Mouse (Mus musculus): ENCODE measurements at regions not wholly inside any gene's neighbourhood (a gene's known extent, or its start where the extent isn't known, plus 50 kb on each side); places are given as distances from the start of the nearest gene placed in this dataset.
A peak's percentile ranks its signal among the peaks of the same experiment; 100 is the strongest.
"Not testable (repeated sequence)": the region's sequence is repeated elsewhere in the genome, so short reads cannot be mapped to it uniquely, and the experiment has no call there.

- DNase-seq (ENCODE audit: low spot score in 2 of 2) = no peak
These were observed 828.6 kb upstream of the Sox9 start for GRCm38 (mm10) chr11:111953421-111953820.

DNA sequence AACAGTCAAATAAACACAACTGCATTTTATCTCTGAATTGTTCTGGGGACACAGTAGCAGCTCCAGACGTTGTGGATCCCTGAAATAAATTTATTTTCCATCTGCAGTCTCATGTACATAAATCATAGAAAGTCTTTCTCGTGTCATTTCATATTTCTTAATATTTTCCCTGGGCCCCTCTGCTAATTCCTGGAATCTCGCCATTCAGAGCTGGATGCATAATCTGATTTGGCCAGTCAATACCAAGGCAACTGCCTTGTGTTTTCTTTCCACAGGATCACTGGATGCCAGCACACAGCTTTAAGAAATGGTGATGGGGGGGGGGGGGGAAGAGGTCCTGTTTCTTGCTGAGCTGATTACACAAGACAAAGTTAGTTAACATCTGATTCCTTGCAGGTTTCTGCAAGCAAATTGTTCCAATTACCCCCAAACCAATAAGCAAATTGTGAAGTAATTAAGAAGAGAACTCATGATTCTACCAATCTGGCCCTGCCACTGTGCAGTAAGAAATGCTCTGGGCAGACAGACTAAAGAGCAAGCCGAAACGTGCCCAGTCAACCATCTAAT is 824.2 kb upstream of the Sox9 start:
- no peak for DNase-seq (ENCODE audit: low spot score in 2 of 2)

DNA sequence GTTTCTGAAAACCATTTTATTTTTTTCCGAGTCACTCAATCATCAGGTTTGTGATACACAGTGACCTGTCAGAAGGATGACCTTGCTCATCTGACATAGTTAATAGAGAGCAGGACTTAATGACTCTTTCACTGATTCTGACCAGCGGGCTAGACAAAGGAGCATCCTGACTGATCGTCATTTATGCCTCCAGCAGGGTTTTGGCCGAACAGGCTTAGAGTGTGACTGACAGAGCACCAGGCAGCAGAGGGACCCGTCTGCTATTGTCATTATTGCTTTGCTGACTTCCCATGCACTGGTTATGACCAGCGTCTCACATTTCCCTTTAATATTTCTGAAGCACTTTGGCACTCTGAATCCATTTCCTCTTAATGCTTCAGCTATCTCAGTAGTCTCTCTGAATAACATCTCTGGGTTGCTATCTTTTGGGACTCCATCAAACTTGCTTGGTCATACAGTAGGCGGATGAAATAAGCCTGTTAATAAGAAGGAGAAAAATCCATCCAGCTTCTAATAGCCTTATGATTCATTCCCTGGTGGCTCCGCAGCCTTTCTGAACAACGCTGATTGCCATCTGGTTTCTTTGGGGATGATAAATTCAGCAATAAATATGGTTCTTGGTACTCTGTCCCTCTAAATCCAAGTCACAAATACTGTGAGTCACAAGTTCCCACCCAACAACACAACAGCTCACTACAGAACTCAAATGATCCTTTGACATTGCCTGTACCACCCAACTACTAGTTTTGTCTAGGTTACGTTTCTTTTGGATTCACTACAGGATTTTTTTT is 820.8 kb upstream of the Sox9 start:
- DNase-seq (ENCODE audit: low spot score in 2 of 2) = no peak

DNA sequence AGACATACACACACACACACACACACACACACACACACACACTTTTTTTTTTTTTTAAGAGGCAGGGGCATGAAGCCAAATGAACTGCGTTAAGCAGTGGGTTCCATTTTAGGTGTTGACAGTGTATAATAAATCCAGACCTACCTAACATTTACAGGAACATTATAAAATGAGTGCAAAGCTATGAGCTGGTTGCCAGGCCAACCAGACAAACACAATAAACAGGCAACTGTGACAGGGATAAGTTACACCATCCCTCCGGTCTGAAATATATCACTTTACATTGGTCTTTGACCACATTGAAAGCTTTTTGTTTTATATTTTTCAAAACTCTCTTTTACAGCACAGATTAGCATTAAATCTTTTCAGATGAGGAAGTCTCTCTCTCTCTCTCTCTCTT is 820.2 kb upstream of the Sox9 start:
- DNase-seq (ENCODE audit: low spot score in 2 of 2) = no peak

DNA sequence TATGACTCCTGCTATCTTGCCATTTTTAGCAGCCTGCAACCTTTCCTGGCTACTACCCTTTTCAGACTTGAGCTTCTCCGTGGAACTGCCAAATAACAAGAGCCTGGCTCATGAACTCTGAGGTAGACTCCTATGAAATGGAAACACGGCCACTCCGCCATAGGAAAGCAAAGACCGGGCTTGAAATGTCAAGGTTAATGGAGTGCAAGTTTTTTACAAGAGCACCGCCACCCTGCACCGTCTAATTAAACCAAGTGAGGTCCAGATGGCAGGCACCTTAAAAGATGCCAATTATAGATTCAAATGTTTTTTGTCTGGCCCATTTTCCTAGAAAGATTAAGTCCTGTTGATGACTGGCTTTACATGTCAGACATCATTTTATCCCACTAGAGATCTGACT is 818.0 kb upstream of the Sox9 start:
- no peak for DNase-seq (ENCODE audit: low spot score in 2 of 2)

GRCm38 (mm10) chr11:111966401-111966800 is 815.6 kb upstream of the Sox9 start:
- DNase-seq (ENCODE audit: low spot score in 2 of 2) = no peak

GRCm38 (mm10) chr11:111971001-111971400 is 811.0 kb upstream of the Sox9 start:
- DNase-seq (ENCODE audit: low spot score in 2 of 2) = no peak

GRCm38 (mm10) chr11:111978667-111979066 is 803.4 kb upstream of the Sox9 start:
- DNase-seq (ENCODE audit: low spot score in 2 of 2) = no peak

- no peak for DNase-seq (ENCODE audit: low spot score in 2 of 2)
These were observed 785.6 kb upstream of the Sox9 start for GRCm38 (mm10) chr11:111996395-111996794.

DNA sequence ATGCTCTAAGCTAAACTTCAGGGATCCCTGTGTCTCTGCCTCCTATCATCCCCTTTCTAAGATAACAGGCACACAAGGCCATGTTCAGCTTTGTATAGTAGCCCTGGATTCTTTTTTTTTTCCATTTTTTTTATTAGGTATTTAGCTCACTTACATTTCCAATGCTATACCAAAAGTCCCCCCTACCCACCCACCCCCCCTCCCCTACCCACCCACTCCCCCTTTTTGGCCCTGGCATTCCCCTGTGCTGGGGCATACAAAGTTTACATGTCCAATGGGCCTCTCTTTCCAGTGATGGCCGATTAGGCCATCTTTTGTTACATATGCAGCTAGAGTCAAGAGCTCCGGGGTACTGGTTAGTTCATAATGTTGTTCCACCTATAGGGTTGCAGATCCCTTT is 771.2 kb upstream of the Sox9 start:
- DNase-seq (ENCODE audit: low spot score in 2 of 2) = not testable (repeated sequence)

- no peak for DNase-seq (ENCODE audit: low spot score in 2 of 2)
These were observed 764.1 kb upstream of the Sox9 start for GRCm38 (mm10) chr11:112017906-112018305.

- DNase-seq (ENCODE audit: low spot score in 2 of 2) = no peak
These were observed 754.0 kb upstream of the Sox9 start for GRCm38 (mm10) chr11:112028031-112028430.

DNA sequence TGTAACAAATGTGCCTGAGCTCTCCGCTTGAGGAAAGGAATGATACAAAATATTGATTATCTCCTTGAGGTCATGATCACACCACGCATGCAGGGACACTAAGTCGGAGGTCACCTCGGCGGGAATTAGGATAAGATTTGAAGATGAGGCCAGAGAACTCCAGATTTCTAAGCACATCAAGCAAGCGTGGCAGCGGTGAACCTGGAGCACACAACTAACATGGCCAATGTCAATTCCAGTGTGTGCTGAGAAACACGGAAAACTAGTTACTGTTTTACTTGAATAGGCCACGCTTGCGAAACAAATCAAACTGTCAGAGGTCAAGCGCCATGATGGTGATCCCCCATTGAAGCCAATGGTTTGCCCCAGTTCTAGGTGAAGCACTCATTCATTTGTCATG is 743.3 kb upstream of the Sox9 start:
- no peak for DNase-seq (ENCODE audit: low spot score in 2 of 2)

DNA sequence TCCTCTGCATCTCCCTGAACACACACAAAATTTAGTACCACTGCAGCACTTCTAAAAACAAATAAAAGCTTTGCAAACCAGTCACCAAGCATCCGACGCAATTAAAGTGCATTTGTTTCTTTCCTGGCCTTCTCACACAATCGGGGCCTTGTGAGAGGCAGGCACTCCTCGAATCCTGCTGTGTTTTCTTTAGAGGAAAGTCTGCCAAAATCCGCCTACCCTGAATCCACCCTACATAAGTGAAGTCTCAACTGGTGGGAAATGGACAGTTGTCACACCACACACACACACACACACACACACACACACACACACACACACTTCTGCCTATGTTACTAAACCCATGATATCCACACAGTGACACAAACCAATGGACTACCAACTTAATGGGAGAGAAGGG is 737.6 kb upstream of the Sox9 start:
- no peak for DNase-seq (ENCODE audit: low spot score in 2 of 2)

DNA sequence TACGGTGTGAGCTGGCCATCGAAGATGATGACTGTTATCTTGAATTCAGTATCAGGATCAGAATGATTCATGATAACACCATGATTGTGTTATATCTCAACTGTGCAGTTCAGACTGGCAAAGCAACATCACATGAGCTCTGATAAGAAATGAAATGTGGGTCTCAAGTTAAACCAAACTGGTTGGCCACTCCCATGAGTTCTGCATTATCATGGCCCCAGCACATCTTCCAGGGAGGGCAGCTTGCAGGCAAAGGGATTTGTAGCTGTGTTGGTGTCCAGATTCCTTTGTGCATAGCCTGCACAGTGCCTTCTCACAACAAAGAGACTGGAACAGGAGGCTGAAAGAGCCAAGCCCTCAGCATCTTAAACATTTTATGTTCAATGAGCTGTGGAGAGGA is 736.7 kb upstream of the Sox9 start:
- no peak for DNase-seq (ENCODE audit: low spot score in 2 of 2)

DNA sequence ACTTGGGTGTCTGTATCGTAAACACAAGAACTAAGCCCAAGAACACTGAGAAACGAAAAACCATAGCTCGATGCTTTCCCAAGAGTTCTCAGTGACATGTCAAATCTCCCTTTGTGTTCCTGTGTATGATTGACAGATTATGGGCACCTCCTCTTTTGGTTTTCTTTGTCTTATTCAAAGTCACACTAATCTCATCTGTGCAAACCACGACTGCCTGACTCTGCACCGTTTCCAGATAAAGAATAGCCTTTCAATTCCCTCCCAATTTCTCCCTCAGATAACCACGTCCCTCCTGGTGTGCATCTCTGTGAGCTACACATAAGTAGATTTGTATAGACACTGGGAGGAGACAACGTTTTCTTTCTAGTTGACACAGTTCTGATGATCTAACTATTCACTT is 731.7 kb upstream of the Sox9 start:
- no peak for DNase-seq (ENCODE audit: low spot score in 2 of 2)

DNA sequence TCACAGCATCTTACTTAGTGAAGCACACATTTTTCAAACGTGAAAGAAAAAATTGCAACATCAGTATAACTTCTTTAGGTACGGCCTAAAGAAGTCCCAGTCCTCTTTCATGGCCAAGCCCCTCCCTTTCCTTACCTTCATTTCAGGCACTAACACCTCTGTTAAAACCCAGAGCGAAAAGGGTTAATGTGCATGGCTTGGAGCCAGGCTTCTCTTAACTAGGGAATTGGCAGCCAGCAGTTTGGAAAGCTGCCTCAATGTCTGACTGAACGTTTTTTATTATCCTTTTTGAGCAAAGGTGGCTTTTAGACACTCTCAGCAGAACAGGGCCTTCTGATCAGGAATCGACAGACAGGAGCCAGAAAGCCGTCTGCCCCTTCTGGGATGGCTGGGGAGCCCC is 726.4 kb upstream of the Sox9 start:
- DNase-seq (ENCODE audit: low spot score in 2 of 2) = no peak

- DNase-seq (ENCODE audit: low spot score in 2 of 2) = no peak
These were observed 714.8 kb upstream of the Sox9 start for GRCm38 (mm10) chr11:112067176-112067575.

GRCm38 (mm10) chr11:112068821-112069220 is 713.2 kb upstream of the Sox9 start:
- no peak for DNase-seq (ENCODE audit: low spot score in 2 of 2)

DNA sequence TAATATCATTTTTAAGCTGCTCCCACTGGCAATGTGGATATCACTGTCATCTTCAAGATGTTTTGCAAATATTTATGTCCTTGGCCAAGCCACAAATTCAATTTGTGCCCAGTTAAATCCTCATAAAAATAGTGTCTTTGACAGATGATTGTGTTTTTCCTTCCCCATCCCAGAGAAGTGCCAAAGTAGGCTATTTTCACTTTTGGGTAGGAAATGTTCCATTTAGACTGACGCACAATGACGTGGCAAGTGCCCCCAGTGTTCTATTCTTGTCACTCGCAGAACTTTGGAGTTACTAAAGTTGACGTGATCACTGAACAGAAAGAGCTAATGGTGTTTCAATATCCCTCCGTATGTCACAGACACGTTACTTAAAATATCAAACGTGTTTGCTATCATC is 710.5 kb upstream of the Sox9 start:
- peak in 1 of 2 experiments; percentile 32 for DNase-seq (ENCODE audit: low spot score in 2 of 2)

DNA sequence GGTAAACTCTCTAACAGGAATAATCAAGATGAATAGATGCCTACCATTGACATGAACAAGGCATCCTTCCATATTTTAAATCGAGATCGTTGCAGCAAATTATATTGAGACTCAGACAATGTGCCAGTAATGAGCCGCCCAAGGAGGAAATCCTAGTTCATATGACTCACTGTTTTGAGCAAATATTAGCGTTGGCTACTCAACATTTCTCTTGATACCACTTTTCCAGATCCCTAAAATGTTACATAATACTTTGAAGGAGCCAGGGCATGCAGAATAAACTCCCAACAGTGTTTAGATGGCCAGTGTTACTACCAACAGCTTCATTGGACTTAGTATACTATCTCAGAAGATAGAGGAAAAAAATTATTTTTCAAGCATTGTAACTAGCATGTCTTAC is 700.6 kb upstream of the Sox9 start:
- DNase-seq (ENCODE audit: low spot score in 2 of 2) = no peak

DNA sequence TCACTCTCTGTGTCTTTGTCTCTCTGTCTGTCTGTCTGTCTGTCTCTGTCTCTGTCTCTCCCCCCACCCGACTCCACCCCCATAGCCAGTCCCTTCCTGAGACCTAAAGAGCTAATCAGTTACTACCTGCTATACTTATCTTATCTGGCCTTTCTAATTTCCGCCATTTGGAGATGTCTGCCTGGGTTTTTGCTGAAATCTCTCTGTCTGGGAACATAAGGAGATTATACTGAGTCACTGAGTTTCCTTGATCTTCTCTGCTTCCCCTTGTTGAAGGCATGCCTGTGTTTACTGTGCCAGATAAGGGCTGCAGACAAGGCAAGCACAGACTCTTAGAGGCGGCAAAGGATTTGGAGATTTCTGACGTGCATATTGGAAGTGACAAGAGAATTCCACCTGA is 699.0 kb upstream of the Sox9 start:
- DNase-seq (ENCODE audit: low spot score in 2 of 2) = no peak

- DNase-seq (ENCODE audit: low spot score in 2 of 2) = no peak
These were observed 689.9 kb upstream of the Sox9 start for GRCm38 (mm10) chr11:112092168-112092567.

Data from left cerebral cortex, adult 8-10 months (tissue).